Mouse (Mus musculus) thymus, postnatal 25 days (tissue): ENCODE results near the gene Chadl.
"Not testable (repeated sequence)": the region's sequence is repeated elsewhere in the genome, so short reads cannot be mapped to it uniquely, and the experiment has no call there.

Source experiments
- DNase-seq: peaks from one replicate; pipeline ENCODE4 v3.0.0; 2022

Chadl gene

GRCm38 (mm10) chr15:81697175-81697574 lies at the start of gene Chadl:
Chadl (minus strand) TSS chr15:81697287.
- DNase-seq = no peak

GRCm38 (mm10) chr15:81745601-81746114 lies 48.6 kb upstream of the Chadl start:
- DNase-seq = peak; percentile 77

- DNase-seq = peak; percentile 71
Observed at GRCm38 (mm10) chr15:81744992-81745600, 48.0 kb upstream of the Chadl start, which contains the start of the genes Zc3h7b and Rangap1. Zc3h7b (plus strand) TSS chr15:81745057. Rangap1 (minus strand) TSS chr15:81745530.

GRCm38 (mm10) chr15:81742368-81742767 lies 45.3 kb upstream of the Chadl start:
- DNase-seq = not testable (repeated sequence)

GRCm38 (mm10) chr15:81739924-81740323 lies 42.8 kb upstream of the Chadl start:
- DNase-seq = no peak

- DNase-seq = no peak
Observed at GRCm38 (mm10) chr15:81739296-81739695, 42.2 kb upstream of the Chadl start.

- no peak for DNase-seq
Observed at GRCm38 (mm10) chr15:81735075-81735474, 38.0 kb upstream of the Chadl start.

GRCm38 (mm10) chr15:81729792-81730635 lies 32.9 kb upstream of the Chadl start:
- DNase-seq = peak; percentile 96

GRCm38 (mm10) chr15:81729241-81729791 lies 32.2 kb upstream of the Chadl start:
- no peak for DNase-seq

- DNase-seq = no peak
Observed at GRCm38 (mm10) chr15:81725965-81726364, 28.9 kb upstream of the Chadl start.

GRCm38 (mm10) chr15:81723653-81724052 lies 26.6 kb upstream of the Chadl start:
- no peak for DNase-seq

GRCm38 (mm10) chr15:81722361-81722760 lies 25.3 kb upstream of the Chadl start:
- DNase-seq = no peak

- no peak for DNase-seq
Observed at GRCm38 (mm10) chr15:81719139-81719531, 22.0 kb upstream of the Chadl start.

GRCm38 (mm10) chr15:81718336-81719138 lies 21.4 kb upstream of the Chadl start:
- no peak for DNase-seq

- no peak for DNase-seq
Observed at GRCm38 (mm10) chr15:81713742-81714141, 16.7 kb upstream of the Chadl start.

GRCm38 (mm10) chr15:81710801-81711200 lies 13.7 kb upstream of the Chadl start:
- no peak for DNase-seq

GRCm38 (mm10) chr15:81709686-81710085 lies 12.6 kb upstream of the Chadl start:
- no peak for DNase-seq

- DNase-seq = no peak
Observed at GRCm38 (mm10) chr15:81708991-81709390, 11.9 kb upstream of the Chadl start.

GRCm38 (mm10) chr15:81703094-81703489 lies 6.0 kb upstream of the Chadl start:
- no peak for DNase-seq

GRCm38 (mm10) chr15:81702306-81703093 lies 5.4 kb upstream of the Chadl start:
- no peak for DNase-seq

GRCm38 (mm10) chr15:81701350-81701749 lies 4.3 kb upstream of the Chadl start:
- DNase-seq = not testable (repeated sequence)

GRCm38 (mm10) chr15:81700601-81701000 lies 3.5 kb upstream of the Chadl start:
- no peak for DNase-seq
